Mouse (Mus musculus): Measurements from ENCODE around the gene Chst15. TPM values are rescaled to one million over a fixed set of nuclear protein-coding genes. Genes with fewer than 3 reads are reported as not detected.

Gene Chst15
- polyA plus RNA-seq, 1 experiment from 2014 or later = 8.6 TPM

DNA sequence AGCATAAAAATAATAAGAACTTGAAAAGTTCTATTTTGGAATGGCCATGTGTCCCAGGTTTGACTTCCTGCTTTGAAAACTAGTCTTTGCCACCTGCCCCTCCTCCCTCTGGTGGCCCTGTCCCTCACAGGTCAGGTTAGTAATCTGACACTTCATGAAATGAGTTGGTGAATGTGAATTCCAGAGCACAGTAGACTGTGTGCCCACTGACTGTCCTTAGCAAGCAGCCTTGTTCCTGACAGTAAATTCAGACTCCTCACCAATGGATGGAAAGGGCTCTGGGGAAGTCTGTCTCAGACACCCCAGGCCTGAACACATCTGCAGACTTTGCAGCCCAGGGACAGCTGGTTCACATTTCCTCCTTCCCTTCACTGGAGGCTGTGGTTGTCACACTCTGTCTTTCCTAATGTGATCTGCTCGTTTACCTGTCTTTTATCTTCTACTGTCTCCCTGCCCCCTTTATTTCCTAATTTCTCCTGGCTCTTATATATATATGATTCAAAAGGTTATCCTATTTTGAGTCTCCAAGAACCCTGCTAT, 112.9 kb downstream of the Chst15 start:
- H3K9ac ChIP-seq (ENCODE audit: low read depth, low read length) = no peak overlapping the region
- peak; percentile 19; the same call in 1 of the 2 replicates for TF ChIP-seq CTCF (IDR thresholded peaks at IDR 0.05; ENCODE audit: low read depth)
- no peak overlapping the region for H3K27ac ChIP-seq
- H3K4me1 ChIP-seq (replicated peaks; ENCODE audit: insufficient read depth, low read length) = no peaks in the 10 kb centered on the region
- no peaks in the 10 kb centered on the region for H3K27me3 ChIP-seq (ENCODE audit: insufficient read depth, low read length)
- no peaks in the 10 kb centered on the region for H3K9me3 ChIP-seq (replicated peaks; ENCODE audit: low read length)
- no peaks in the 10 kb centered on the region for H3K36me3 ChIP-seq (ENCODE audit: insufficient read depth, low read length)
- DNase-seq (ENCODE audit: low spot score) (peak; percentile 52), ATAC-seq (replicated peaks; ENCODE audit: low FRiP score, low read depth) (no peak)
- H3K4me2 ChIP-seq (ENCODE audit: low read length) = no peak overlapping the region
- WGBS = 13% methylated on average over 1 of the region's 1 CpGs
- H3K4me3 ChIP-seq (replicated peaks; ENCODE audit: low read depth, low read length) = no peak overlapping the region

DNA sequence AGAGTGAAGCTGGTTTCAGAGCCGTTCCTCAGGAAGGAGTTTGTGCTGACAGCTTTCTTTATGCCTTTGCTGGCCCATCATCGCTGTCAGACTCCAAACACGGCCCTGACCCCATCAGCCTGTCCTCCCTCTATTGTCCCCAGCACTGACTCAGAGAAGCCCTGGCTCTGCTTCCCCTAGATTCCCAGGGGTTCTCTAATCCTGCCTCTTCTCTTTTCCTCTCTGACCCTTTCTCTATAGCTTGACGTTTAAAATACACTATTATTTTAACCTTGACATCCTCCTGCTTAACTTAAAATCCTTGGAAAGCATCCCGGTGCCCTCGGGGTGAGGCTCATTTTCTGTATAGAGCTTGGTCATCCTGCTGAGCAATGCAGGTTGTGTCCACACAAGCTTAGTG, 117.3 kb downstream of the Chst15 start:
- H3K36me3 ChIP-seq (ENCODE audit: insufficient read depth, low read length) = no peaks in the 10 kb centered on the region
- no peak overlapping the region for H3K4me2 ChIP-seq (ENCODE audit: low read length)
- no peak for ATAC-seq (replicated peaks; ENCODE audit: low FRiP score, low read depth)
- no peaks in the 10 kb centered on the region for H3K27me3 ChIP-seq (ENCODE audit: insufficient read depth, low read length)
- no peak for DNase-seq (ENCODE audit: low spot score)
- H3K4me1 ChIP-seq (replicated peaks; ENCODE audit: insufficient read depth, low read length) = no peaks in the 10 kb centered on the region
- no peak overlapping the region for H3K9ac ChIP-seq (ENCODE audit: low read depth, low read length)
- H3K9me3 ChIP-seq (replicated peaks; ENCODE audit: low read length) = no peaks in the 10 kb centered on the region
- no peak for TF ChIP-seq CTCF (IDR thresholded peaks at IDR 0.05; ENCODE audit: low read depth)
- 25% methylated on average over 6 of the region's 6 CpGs for WGBS
- no peak overlapping the region for H3K27ac ChIP-seq
- H3K4me3 ChIP-seq (replicated peaks; ENCODE audit: low read depth, low read length) = no peak overlapping the region

DNA sequence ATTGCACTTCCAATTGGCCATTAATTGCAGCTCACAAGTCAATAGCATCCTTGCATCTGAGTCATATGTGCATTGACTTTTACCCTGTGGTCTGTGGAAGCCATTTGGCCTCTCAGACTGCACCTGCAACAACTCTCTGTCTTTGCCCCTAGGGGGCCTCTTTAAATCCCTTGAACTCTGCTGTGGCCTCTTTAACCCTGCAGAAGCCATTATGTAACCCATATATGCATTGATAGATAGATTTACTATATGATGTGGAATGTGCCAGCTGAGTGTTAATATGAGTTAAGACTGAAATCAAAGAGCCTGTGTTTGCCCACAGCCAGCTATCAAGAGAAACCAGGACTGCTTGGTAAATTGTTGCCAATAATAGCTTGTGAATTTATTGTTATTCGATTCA, 118.2 kb downstream of the Chst15 start:
- H3K9ac ChIP-seq (ENCODE audit: low read depth, low read length) = no peak overlapping the region
- H3K4me1 ChIP-seq (replicated peaks; ENCODE audit: insufficient read depth, low read length) = no peaks in the 10 kb centered on the region
- no peak overlapping the region for H3K4me3 ChIP-seq (replicated peaks; ENCODE audit: low read depth, low read length)
- H3K36me3 ChIP-seq (ENCODE audit: insufficient read depth, low read length) = no peaks in the 10 kb centered on the region
- TF ChIP-seq CTCF (IDR thresholded peaks at IDR 0.05; ENCODE audit: low read depth) = no peak
- no peaks in the 10 kb centered on the region for H3K27me3 ChIP-seq (ENCODE audit: insufficient read depth, low read length)
- 88% methylated on average over 1 of the region's 1 CpGs for WGBS
- no peak overlapping the region for H3K27ac ChIP-seq
- DNase-seq (ENCODE audit: low spot score) (no peak), ATAC-seq (replicated peaks; ENCODE audit: low FRiP score, low read depth) (no peak)
- H3K4me2 ChIP-seq (ENCODE audit: low read length) = no peak overlapping the region
- no peaks in the 10 kb centered on the region for H3K9me3 ChIP-seq (replicated peaks; ENCODE audit: low read length)

DNA sequence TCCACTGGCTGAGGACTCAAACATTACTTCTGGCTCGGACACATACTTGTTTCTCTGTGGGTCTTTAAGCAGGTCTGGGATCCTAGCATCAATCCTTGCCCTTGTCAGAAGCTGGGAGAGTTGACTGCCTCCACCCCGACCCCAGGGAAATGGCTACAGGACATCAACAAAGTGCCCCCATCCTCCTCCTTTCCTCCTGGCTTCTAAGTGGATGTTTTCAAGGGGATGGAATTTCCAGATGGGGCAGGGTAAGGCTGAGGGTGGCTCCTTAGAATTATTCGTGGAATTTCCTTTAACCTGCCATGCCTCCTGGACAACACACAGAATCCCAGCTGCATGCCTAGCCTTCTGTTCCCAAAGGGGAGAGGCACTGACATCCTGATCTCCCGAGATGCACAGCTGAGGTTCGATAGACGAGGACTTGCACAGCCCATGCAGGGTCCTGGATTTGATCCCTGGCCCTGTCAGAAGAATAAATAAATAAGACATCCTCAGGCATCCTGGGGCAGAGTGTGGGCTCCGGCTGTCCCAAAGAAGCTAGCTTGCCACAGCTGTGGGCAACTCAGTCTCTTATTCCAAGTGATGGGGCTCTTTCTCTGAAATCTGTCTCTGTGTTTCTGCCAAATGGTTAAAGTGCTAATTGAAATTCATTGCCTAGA, 119.1 kb downstream of the Chst15 start:
- WGBS = 23% methylated on average over 7 of the region's 7 CpGs
- Histone ChIP-seq H3K36me3 (ENCODE audit: insufficient read depth, low read length) (no peaks in the 10 kb centered on the region), H3K4me2 (ENCODE audit: low read length) (no peak overlapping the region), H3K27ac (no peak overlapping the region), H3K4me3 (replicated peaks; ENCODE audit: low read depth, low read length) (no peak overlapping the region), H3K9ac (ENCODE audit: low read depth, low read length) (no peak overlapping the region), H3K27me3 (ENCODE audit: insufficient read depth, low read length) (no peaks in the 10 kb centered on the region), H3K4me1 (replicated peaks; ENCODE audit: insufficient read depth, low read length) (no peaks in the 10 kb centered on the region), H3K9me3 (replicated peaks; ENCODE audit: low read length) (no peaks in the 10 kb centered on the region)
- no peak for TF ChIP-seq CTCF (IDR thresholded peaks at IDR 0.05; ENCODE audit: low read depth)
- ATAC-seq (replicated peaks; ENCODE audit: low FRiP score, low read depth) (no peak), DNase-seq (ENCODE audit: low spot score) (no peak)

DNA sequence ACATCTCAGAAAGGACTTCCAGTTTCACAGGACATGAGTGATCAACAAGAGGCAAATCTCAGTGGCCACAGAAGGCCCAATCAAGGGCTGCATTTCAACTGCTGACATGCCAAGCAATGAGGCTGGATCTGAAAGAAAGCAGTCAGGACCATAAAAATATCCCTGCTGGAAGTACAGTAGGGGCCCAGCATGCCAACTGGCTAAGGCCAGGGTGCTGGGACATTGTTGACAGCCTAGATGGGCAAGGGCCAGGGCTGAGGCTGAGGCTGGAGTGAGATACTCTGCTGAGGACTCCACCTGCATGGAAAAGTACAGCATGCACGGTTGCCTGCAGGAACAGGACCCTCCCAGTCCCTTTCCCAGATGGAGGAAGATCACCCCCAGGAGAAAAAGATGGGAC, 120.4 kb downstream of the Chst15 start:
- no peak overlapping the region for H3K4me3 ChIP-seq (replicated peaks; ENCODE audit: low read depth, low read length)
- DNase-seq (ENCODE audit: low spot score) (no peak), ATAC-seq (replicated peaks; ENCODE audit: low FRiP score, low read depth) (no peak)
- TF ChIP-seq CTCF (IDR thresholded peaks at IDR 0.05; ENCODE audit: low read depth) = no peak
- H3K27me3 ChIP-seq (ENCODE audit: insufficient read depth, low read length) = no peaks in the 10 kb centered on the region
- no peaks in the 10 kb centered on the region for H3K4me1 ChIP-seq (replicated peaks; ENCODE audit: insufficient read depth, low read length)
- WGBS = 90% methylated on average over 1 of the region's 1 CpGs
- H3K27ac ChIP-seq = no peak overlapping the region
- no peaks in the 10 kb centered on the region for H3K36me3 ChIP-seq (ENCODE audit: insufficient read depth, low read length)
- H3K4me2 ChIP-seq (ENCODE audit: low read length) = no peak overlapping the region
- H3K9ac ChIP-seq (ENCODE audit: low read depth, low read length) = no peak overlapping the region
- H3K9me3 ChIP-seq (replicated peaks; ENCODE audit: low read length) = no peaks in the 10 kb centered on the region

DNA sequence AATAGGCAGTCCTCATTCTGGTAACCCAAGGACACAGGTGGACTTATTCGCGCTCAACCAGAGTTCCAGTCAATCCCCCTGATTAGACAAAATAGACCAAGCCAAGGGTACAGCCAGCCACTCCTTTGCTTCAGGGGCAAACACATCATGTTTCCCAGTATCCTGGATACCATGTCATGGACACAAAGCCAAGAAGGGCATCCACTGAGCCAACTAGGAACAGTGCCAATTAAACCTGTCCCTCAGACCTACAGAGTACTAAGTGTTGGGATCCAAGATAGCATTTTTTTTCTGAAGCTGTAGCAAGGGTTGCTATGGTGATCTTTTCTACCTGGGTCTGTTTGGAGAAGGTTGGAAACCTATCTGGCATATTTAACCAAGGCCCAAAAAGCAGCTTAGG, 123.4 kb downstream of the Chst15 start:
- H3K27ac ChIP-seq = no peak overlapping the region
- WGBS = 97% methylated on average over 2 of the region's 2 CpGs
- no peak overlapping the region for H3K9ac ChIP-seq (ENCODE audit: low read depth, low read length)
- no peak overlapping the region for H3K4me3 ChIP-seq (replicated peaks; ENCODE audit: low read depth, low read length)
- no peak for TF ChIP-seq CTCF (IDR thresholded peaks at IDR 0.05; ENCODE audit: low read depth)
- no peak for DNase-seq (ENCODE audit: low spot score)
- no peak for ATAC-seq (replicated peaks; ENCODE audit: low FRiP score, low read depth)
- no peaks in the 10 kb centered on the region for H3K4me1 ChIP-seq (replicated peaks; ENCODE audit: insufficient read depth, low read length)
- H3K4me2 ChIP-seq (ENCODE audit: low read length) = no peak overlapping the region
- H3K9me3 ChIP-seq (replicated peaks; ENCODE audit: low read length) = no peaks in the 10 kb centered on the region
- H3K36me3 ChIP-seq (ENCODE audit: insufficient read depth, low read length) = no peaks in the 10 kb centered on the region
- no peaks in the 10 kb centered on the region for H3K27me3 ChIP-seq (ENCODE audit: insufficient read depth, low read length)

DNA sequence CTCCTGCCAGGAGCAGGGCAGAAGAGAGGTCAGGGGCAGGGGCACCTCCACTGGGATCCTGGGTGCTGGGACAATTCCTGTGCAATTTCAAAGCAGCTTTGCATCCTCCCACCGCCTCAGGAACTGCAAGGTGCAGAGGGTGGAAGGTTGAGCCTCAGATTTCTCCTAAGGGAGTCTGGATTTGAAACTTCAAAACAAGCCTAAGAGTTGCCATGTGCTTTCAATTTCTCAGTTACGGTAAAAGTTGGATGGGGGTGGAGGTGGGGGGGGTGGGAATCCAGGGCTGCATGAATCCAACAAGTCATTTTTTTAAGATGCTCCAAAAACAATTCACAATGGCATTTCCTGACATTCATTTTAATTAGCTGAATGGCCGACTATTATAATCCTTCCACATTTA, 129.6 kb downstream of the Chst15 start:
- ATAC-seq (replicated peaks; ENCODE audit: low FRiP score, low read depth) (no peak), DNase-seq (ENCODE audit: low spot score) (no peak)
- no peaks in the 10 kb centered on the region for H3K4me1 ChIP-seq (replicated peaks; ENCODE audit: insufficient read depth, low read length)
- no peak overlapping the region for H3K9ac ChIP-seq (ENCODE audit: low read depth, low read length)
- 58% methylated on average over 3 of the region's 3 CpGs for WGBS
- no peak overlapping the region for H3K4me2 ChIP-seq (ENCODE audit: low read length)
- no peaks in the 10 kb centered on the region for H3K9me3 ChIP-seq (replicated peaks; ENCODE audit: low read length)
- no peak for TF ChIP-seq CTCF (IDR thresholded peaks at IDR 0.05; ENCODE audit: low read depth)
- H3K27me3 ChIP-seq (ENCODE audit: insufficient read depth, low read length) = no peaks in the 10 kb centered on the region
- no peak overlapping the region for H3K27ac ChIP-seq
- no peak overlapping the region for H3K4me3 ChIP-seq (replicated peaks; ENCODE audit: low read depth, low read length)
- H3K36me3 ChIP-seq (ENCODE audit: insufficient read depth, low read length) = no peaks in the 10 kb centered on the region

Other genes with a start within 250 kb of the Chst15 start
- 7.0 and 7.7 TPM in 2 replicates for gene Cpxm2, start 162.5 kb downstream of the Chst15 start, polyA plus RNA-seq (2015; fragmentation: Nextera tagmentation; extraction: Ambion mirVana)

Measured in kidney, postnatal 0 days (tissue).